Mouse (Mus musculus): ENCODE results near the gene Sys1.

GRCm38 (mm10) chr2:164496331-164496730, 39.6 kb downstream of the Sys1 start:
- TF ChIP-seq CTCF (IDR thresholded peaks at IDR 0.05; ENCODE audit: borderline replicate concordance, insufficient read depth, low read depth, low read length) (no peak), POLR2A (IDR thresholded peaks at IDR 0.05; ENCODE audit: borderline replicate concordance, insufficient read depth, low read length) (no peak)

Data from cerebellum, adult 2 months (tissue).